Mouse (Mus musculus) limb, embryonic 15.5 days (tissue): ENCODE results near the gene Rab27a. TPM values are rescaled to one million over a fixed set of nuclear protein-coding genes. Genes with fewer than 3 reads are reported as not detected.

Source experiments
- ATAC-seq: fragments of 200-750 bp; cut with Nextera tagmentation; 2 replicates; pipeline ENCODE4 v1.8.0; 2017; ENCODE audit warnings: low read depth, moderate TSS enrichment; ENCODE audit not compliant: insufficient number of reproducible peaks, low FRiP score, low TSS enrichment
- H3K27ac ChIP-seq: fragments of 300-500 bp; sonication (generic); 2 replicates; pipeline ENCODE4 v1.5.1; 2015; ENCODE audit warnings: moderate library complexity, mild to moderate bottlenecking, inconsistent platforms
- H3K27me3 ChIP-seq: fragments of 300-500 bp; sonication (generic); 2 replicates; pipeline ENCODE4 v1.6.1; 2015; ENCODE audit warnings: inconsistent platforms
- H3K36me3 ChIP-seq: fragments of 300-500 bp; sonication (generic); 2 replicates; pipeline ENCODE4 v1.6.1; 2015; ENCODE audit warnings: inconsistent platforms
- H3K4me1 ChIP-seq: fragments of 300-500 bp; sonication (generic); 2 replicates; pipeline ENCODE4 v1.6.1; 2015; ENCODE audit warnings: inconsistent platforms
- H3K4me2 ChIP-seq: fragments of 300-500 bp; sonication (generic); 2 replicates; pipeline ENCODE4 v1.6.1; 2015; ENCODE audit warnings: mild to moderate bottlenecking, inconsistent platforms
- H3K4me3 ChIP-seq: fragments of 300-500 bp; sonication (generic); 2 replicates; pipeline ENCODE4 v1.5.1; 2015; ENCODE audit warnings: mild to moderate bottlenecking, inconsistent platforms
- H3K9ac ChIP-seq: fragments of 300-500 bp; sonication (generic); 2 replicates; pipeline ENCODE4 v1.6.1; 2015; ENCODE audit warnings: inconsistent platforms
- H3K9me3 ChIP-seq: fragments of 300-500 bp; sonication (generic); 2 replicates; pipeline ENCODE4 v1.6.1; 2016; ENCODE audit warnings: inconsistent platforms
- WGBS: fragments of 180-500 bp; shearing (Covaris S2); methylation state at CpG from one replicate; pipeline ENCODE4 v1.1.7; 2015; 5-methylcytosine and 5-hydroxymethylcytosine counted together
- microRNA-seq: library from miRNA; unstranded; fragments of <30 nt; microRNA quantifications from one replicate; pipeline ENCODE4, GENCODE M21; 2016
- polyA plus RNA-seq: library from polyadenylated mRNA; unstranded; fragments of >200 nt; fragmentation: Nextera tagmentation; extraction: Ambion mirVana; gene quantifications from 2 replicates; pipeline ENCODE4 v1.2.1, GENCODE M21; 2015

Gene Rab27a
- polyA plus RNA-seq, 1 experiment from 2014 or later, result 7.1 TPM

- Histone ChIP-seq H3K4me1 (no peaks in the 10 kb centered on the region), H3K9me3 (no peaks in the 10 kb centered on the region), H3K27me3 (no peaks in the 10 kb centered on the region), H3K4me2 (no peak overlapping the region), H3K36me3 (peaks cover 55% of the 10 kb centered on the region), H3K27ac (no peak overlapping the region), H3K9ac (no peak overlapping the region), H3K4me3 (no peak overlapping the region)
- no peak for ATAC-seq
- WGBS, result 83% methylated on average over 8 of the region's 8 CpGs
Observed at GRCm38 (mm10) chr9:73129875-73130274, 85.2 kb downstream of the Rab27a start.

- H3K9me3 ChIP-seq, result no peaks in the 10 kb centered on the region
- H3K4me2 ChIP-seq, result no peak overlapping the region
- H3K4me3 ChIP-seq, result no peak overlapping the region
- no peak for ATAC-seq
- WGBS, result 86% methylated on average over 4 of the region's 4 CpGs
- H3K4me1 ChIP-seq, result no peaks in the 10 kb centered on the region
- no peak overlapping the region for H3K27ac ChIP-seq
- no peaks in the 10 kb centered on the region for H3K27me3 ChIP-seq
- H3K36me3 ChIP-seq, result peaks cover 49% of the 10 kb centered on the region
- H3K9ac ChIP-seq, result no peak overlapping the region
Observed at GRCm38 (mm10) chr9:73130529-73130928, 85.9 kb downstream of the Rab27a start.

- H3K4me3 ChIP-seq, result no peak overlapping the region
- H3K27ac ChIP-seq, result no peak overlapping the region
- no peaks in the 10 kb centered on the region for H3K27me3 ChIP-seq
- no peaks in the 10 kb centered on the region for H3K36me3 ChIP-seq
- H3K9ac ChIP-seq, result no peak overlapping the region
- no peaks in the 10 kb centered on the region for H3K9me3 ChIP-seq
- H3K4me2 ChIP-seq, result no peak overlapping the region
- no peaks in the 10 kb centered on the region for H3K4me1 ChIP-seq
- ATAC-seq, result no peak
- 59% methylated on average over 11 of the region's 11 CpGs for WGBS
Observed at GRCm38 (mm10) chr9:73137341-73137886, 92.8 kb downstream of the Rab27a start.

Small RNA genes within 50 kb of the gene (microRNA-seq; reads per million reads assigned to microRNA genes)
- not detected for gene Gm27353

Other genes starting within 250 kb of the Rab27a start
- gene Prtg, start 238.0 kb upstream of the Rab27a start, polyA plus RNA-seq, result 0.41 and 0.48 TPM in 2 replicates
- 4.9 and 5.5 TPM in 2 replicates for gene Pygo1, start 119.2 kb upstream of the Rab27a start, polyA plus RNA-seq
- 1.1 and 1.2 TPM in 2 replicates for gene Dyx1c1, start 86.1 kb upstream of the Rab27a start, polyA plus RNA-seq
- not detected in 2 replicates for gene Gm44503, start 86.0 kb upstream of the Rab27a start, polyA plus RNA-seq
- 10.2 and 10.6 TPM in 2 replicates for gene Ccpg1os, start 59.5 kb upstream of the Rab27a start, polyA plus RNA-seq
- 33.1 and 37.6 TPM in 2 replicates for gene Ccpg1, start 59.4 kb upstream of the Rab27a start, polyA plus RNA-seq
- 13.7 and 14.0 TPM in 2 replicates for gene Pigb, start 4.5 kb upstream of the Rab27a start, polyA plus RNA-seq
- 0.19 TPM in 1 of 2 replicates, not detected in the other for gene Khdc3, start 57.0 kb downstream of the Rab27a start, polyA plus RNA-seq
- gene Gm20509, start 57.6 kb downstream of the Rab27a start, polyA plus RNA-seq, result not detected in 2 replicates
- gene Rsl24d1, start 68.6 kb downstream of the Rab27a start, polyA plus RNA-seq, result 99.4 and 106 TPM in 2 replicates